Mouse (Mus musculus): ENCODE data around the gene Ccdc38.

Ccdc38 gene

DNA sequence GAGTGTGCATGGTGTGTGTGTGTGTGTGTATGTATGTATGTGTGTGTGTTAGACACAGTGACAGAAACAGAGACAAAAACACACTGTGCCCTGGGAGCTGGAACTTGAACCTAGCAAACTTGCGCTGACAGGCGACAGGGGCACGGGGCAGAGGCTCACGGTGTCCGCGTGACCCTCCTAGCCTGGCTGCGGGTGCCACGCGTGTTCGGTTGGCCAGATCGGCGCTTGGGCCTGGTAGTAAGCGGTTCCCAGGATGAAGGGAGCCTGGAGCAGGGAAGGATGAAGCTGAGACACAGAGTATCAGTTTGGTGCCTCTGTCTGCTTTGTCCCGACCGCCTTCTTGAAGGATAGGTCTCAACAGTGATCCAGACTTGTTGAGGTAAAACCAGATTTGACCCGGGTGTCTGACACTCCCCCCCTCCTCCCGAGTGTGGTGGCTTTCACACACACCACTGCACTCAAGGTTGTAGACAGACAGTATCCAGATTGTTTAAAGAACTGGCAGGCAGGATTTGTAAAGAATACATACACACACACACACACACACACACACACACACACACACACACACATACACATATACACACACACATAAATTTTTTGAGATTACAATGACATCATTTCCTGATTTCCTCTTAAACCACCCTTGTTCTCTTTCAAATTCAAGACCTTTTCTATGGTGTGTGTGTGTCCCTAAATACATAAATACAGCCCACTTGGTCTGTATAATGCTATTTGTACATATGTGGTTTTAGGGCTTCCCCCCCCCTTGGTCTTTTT, at the start of gene Ccdc38:
Gene Ccdc38, plus strand, starts transcription at position 202 of the 780 bp plus-strand sequence.
- DNase-seq (ENCODE audit: inconsistent ontology term): no peak

DNA sequence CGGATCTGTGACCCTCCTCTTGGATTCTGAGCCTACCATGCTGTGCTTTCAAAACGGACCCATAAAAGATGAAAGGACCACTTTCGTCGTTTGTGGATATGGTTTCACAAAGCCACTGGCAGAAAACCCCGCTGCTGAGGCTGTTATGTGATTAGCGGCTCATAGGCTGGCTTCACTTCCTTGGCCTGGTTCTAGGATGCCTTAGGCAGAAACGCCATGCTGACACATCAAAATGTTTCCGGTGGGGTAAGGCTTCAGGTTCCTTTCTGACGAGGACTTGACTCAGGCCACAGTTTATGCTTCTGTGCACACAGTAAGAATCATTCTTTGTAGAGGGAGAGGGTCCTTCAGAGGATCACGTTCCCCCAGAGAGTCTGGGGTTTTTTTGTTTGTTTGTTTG, 39.6 kb upstream of the Ccdc38 start:
- DNase-seq (ENCODE audit: inconsistent ontology term): no peak

DNA sequence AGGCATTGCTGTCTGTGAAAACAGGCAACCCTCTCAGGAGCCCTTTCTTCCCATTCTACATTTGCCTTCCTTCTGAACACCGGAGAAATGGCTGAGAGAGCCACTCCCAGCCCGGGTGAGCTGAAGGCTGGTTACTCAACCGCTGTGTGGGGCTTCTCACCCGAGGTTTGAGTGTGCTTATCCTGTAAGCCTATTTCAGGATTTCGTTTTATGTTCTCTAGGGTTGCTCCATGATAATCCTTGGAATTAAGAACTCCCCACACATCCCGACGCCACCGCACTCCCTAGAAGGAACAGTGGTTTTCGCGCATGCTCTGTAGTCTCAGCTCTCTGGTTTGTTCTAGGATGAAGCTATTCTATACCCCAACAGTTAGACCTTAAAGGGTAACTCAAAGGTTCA, 39.1 kb upstream of the Ccdc38 start:
- no peak for DNase-seq (ENCODE audit: inconsistent ontology term)

DNA sequence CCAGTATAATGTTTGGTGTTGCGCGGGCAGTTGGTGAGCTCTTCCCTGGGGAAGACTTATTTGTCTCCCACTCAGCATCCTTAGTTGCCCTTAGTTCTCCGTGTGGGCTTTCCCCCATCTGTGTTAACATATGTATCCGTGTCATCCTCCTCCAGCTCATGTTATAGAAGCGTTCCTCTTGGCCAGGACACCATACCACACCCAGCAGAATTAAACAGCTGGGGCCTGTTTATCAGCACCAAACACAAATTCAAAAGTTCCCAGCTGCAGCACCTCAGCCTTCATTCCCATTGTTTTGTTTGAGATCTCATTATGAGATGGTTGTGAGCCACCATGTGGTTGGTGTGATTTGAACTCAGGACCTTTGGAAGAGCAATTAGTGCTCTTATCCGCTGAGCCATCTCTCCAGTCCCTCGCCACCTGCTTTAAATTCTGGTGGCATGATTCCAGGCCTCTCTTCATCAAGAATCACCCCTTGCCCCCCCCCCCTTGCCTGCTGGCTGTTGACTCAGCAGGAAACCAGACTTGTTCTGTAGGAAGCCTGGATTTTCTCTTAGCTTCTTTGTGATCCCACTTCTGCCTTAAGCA, 32.0 kb upstream of the Ccdc38 start:
- no peak for DNase-seq (ENCODE audit: inconsistent ontology term)

DNA sequence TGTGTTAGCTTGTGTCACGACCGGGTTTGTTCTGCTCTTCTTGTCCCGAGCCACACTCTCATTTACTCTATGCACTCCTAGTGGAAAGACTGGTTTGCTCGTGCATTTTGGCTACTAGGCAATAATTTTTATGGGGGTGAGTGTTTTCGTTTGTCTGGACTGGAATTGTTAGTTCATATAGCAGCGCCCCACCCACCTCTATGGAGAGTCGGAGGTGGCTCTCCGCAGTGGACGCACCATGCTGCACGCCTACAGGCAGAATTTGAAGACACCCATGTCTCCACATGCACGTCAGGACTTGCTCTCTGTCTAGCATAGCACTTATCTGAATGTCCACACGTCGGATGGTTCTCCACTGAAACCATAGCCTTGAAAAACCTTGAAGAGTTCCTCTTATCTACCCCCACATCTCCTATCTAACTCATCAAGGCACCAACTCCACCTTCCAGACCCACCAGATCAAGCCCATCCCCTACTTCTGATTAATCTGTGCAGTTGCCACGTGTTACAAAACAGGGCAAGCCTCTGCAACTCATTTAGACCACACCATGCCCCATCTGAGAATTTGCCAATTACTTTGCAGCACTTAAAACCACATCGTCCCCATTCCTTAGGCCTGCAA, 30.8 kb upstream of the Ccdc38 start:
- no peak for DNase-seq (ENCODE audit: inconsistent ontology term)

DNA sequence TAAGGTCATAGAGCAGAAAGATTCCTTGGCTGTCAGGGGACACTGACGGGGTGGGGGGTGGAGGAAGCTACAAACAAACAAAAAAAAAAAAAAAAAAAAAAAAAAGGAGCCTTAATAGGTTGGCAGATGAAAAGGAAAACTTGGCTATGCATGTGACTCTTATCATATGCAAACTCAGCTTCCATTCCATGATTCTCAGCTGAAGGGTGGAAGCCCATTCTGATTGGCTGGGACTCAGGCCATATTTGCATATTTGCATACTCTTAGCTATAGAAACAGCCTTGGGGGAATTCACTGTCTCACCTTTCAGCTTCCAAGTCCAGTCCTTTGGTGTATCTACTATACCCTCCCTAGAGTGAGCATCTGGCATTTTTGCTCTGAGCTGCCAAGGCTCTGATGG, 25.0 kb upstream of the Ccdc38 start:
- DNase-seq (ENCODE audit: inconsistent ontology term): no peak

DNA sequence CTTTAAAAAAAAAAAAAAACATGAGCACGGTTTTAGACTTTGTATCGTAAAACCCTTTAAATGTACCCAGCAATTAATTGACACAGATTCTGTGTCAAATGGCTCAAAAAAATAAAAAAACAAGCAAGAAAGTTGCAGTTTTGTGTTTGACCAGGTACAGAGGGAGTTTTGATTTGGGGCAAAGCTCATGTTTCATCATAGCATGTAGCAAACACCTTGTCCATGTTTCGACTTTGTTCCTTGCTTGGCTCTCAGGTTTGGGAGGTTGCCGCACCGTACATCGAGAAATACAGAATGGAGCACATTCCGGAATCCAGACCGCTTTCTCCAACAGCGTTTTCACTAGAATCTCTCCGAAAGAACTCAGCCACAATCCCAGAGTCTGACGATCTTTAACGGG, 24.5 kb upstream of the Ccdc38 start:
- no peak for DNase-seq (ENCODE audit: inconsistent ontology term)

DNA sequence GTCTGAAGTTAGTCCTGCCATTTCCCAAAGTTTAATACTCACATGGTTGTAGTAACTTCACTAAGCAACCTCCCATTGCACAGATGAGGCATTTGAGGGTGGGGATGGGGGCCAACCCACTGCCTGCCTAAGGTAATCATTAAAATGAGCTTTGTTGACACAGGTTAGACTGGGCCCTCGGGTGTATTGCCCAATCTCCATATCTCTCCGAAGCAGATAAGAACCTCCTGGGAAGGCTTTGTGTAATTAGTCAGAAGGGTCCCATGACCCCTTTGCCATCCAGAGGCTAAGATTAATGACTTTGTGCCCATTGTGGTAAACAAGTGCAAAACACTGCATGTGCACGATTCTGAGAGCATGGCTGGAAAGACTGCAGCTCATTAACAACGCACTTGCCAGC, 22.7 kb upstream of the Ccdc38 start:
- no peak for DNase-seq (ENCODE audit: inconsistent ontology term)

DNA sequence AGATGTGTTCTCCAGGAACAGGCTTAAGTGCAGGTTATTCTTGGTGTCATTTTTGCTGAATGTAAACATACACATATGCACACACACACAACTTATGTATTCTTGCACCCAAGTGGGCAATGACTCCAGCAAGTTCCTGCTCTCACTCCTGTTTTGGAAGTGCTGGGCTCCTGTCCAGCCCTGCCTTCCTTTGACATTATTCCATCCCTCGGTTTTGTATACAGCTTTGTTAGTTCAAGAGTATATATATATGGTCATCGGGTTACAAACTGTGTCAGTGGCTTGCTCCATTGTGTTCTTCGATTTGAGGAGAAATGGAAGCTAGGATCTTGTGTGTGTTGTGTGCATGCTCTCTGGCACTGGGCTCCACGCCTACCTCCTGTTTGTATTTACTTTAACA, 22.2 kb upstream of the Ccdc38 start:
- no peak for DNase-seq (ENCODE audit: inconsistent ontology term)

DNA sequence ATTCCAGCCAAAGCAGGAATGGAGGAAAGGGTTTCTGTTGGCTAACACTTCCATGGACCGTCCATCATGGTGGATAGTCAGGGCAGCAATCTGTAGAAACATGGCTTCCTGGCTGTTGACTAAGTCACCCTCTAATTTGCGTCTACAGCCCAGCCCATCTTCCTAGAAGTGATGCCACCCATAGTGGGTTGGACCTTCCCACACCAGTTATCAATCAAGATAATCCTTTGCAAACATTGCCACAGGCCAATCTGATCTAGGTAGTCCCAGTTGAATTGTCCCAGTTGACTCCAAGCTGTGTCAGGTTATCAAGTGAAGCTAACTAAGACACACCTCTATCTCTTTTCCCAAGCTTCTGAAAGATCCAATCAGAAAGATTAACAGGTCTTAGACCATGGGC, 21.8 kb upstream of the Ccdc38 start:
- no peak for DNase-seq (ENCODE audit: inconsistent ontology term)

DNA sequence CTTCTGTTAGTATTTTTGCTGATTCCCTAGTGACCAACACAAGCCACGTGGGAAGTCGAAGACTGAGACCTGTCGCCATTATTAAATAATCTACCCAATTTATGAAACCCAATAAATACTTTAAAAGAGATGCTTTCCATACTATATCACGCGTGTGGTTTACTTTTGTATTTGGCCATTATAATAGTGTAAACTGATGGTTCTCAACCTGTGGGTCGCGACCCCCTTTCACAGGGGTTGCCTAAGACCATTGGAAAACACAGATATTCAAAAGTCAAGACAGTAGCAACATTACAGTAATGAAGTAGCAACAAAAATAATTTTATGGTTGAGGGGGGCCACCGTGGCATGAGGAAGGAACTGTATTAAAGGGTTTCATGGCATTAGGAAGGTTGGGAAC, 21.3 kb upstream of the Ccdc38 start:
- DNase-seq (ENCODE audit: inconsistent ontology term): no peak

DNA sequence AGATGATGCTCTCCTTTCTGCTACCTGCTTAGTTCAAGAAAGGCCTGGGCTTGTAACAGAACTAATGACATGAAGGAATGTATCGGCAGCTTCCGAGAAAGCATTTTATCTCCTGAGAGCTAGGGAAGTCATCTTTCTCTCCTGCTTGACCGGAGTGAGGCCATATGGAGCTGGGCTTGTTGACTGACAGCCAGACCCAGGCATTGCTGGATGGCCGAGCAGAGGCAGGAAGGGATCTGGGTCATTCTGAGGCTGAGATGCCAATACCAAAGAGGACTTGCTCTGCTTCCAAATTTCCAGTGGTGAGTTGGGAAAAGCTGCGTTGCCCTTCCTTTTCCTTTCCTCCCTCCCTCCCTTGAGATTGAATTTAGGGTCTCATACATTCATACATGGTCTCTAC, 20.7 kb upstream of the Ccdc38 start:
- no peak for DNase-seq (ENCODE audit: inconsistent ontology term)

DNA sequence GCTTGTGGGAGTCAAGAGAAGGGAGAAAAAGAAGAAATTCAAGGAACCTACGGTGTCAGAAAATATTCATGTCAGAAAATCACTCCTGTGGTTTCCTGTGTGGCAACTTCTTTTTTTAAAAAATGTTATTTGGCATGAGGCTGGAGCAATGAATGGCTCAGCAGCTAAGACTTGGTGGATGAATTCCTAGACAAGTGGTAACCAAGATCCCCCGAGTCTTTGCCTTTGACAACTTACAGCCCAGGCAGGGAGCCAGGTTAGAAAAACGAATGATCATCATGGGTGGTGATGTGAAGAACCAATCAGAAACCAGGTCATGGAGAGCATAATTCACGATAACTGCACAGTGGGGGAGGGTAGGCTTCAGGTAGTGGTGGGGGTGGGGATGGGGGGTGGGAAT, 19.4 kb upstream of the Ccdc38 start:
- peak; percentile 57 for DNase-seq (ENCODE audit: inconsistent ontology term)

DNA sequence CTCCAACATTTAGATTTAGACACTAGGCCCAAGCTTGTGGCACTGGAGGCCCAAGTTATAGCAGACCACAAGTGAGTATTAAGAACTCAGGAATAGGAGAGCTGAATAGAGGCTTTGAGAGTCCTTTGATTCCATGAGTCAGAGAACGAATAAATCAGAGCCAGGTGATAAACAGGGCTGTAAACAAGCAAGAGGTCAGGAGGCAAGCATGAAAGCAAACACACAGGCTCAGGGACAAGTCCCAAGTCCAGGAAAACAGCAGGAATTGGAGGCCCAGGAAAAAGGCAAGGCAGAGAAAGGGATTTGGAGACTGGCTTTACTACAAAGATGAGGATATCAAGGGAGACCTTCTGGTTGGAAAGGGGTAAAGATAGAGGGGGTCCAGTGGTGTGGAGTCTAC, 15.1 kb upstream of the Ccdc38 start:
- no peak for DNase-seq (ENCODE audit: inconsistent ontology term)

DNA sequence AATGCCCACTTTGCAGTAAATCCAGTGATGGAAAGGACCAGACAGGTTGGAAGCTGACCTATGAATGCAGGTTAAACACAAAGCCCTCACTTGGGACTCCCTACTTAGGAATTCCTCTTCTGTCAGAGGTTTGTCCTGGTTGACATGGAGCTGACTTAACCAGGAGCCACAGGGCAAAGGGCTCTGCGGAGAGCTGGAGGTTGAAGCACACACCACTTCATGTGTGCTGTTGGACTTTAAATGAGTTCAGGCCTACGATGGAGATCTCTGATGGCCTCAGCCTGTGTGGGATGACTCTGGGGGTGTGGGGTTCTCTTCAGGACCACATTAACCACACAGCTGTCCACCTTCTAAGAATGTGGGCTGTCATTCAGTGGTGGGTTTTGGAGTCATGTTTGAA, 2.1 kb upstream of the Ccdc38 start:
- DNase-seq (ENCODE audit: inconsistent ontology term): no peak

DNA sequence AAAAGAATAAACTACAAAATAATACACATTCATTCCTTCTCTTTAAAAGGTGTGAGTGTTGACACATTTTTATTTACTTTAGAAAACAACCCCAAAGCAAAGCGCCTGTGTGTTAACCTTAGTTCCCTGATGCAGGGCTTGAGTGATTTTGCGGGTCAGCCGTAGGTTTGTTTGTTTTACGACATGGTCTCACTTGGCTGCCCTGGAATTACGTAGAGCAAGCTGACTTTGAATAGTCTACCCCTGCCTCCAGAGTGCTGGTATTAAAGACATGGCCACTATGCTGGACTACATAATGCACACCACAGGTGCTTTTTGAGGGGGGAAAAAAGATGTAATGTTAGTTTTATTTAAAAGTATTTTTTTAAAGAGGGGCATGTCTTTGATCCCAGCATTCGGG, 1.6 kb upstream of the Ccdc38 start:
- no peak for DNase-seq (ENCODE audit: inconsistent ontology term)

DNA sequence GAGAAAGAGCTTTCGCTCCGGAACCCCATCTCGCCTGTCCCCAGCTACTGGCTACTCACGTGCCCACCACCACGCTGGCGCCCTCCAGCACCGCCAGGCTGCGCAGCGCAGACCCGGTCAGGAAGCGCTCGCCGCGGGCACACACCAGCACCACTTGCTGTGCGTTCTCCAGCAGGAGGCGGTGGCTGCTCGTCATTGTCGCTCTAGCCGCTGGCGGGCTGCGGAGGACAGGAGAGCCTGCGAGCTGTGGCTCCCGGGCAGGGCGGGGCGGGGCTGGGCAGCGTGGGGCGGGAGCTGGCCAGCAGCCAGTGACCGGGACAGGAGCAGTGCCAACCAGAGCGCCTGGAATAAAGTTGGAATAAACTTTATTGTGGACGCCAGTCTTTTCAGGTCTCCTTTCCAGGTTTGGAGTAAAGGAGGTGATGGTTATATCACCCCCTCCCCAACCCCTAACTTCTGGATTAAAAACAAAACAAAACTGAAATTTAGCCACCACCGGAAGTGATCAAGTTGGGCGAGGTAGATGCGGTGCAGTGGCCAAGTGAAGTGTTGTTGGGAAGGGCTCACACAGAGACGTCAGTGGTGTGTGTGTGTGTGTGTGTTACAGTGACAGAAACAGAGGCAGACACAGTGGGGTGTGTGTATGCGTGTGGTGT, 529 bp upstream of the Ccdc38 start, which contains the start of gene Amdhd1:
Gene Amdhd1, minus strand, starts transcription at position 259 of the 656 bp plus-strand sequence.
- peak; percentile 90 for DNase-seq (ENCODE audit: inconsistent ontology term)

DNA sequence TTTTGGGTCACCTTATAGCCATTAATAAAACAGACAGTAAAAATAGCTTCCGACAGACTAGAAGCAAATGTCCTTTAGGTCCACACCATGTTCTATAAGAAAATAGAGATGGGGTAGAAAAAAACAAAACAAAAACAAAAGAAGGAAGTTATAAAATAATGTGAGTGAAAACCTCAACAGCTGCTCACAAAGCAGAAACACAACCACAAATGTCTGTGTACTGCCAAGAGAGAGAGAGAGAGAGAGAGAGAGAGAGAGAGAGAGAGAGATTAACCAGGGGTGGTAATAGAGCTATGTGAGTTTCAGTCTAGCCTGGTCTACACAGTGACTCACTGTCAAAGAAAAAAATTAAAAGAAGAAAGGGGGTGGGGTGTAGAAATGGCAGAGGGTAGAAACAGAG, 1.2 kb downstream of the Ccdc38 start:
- no peak for DNase-seq (ENCODE audit: inconsistent ontology term)

DNA sequence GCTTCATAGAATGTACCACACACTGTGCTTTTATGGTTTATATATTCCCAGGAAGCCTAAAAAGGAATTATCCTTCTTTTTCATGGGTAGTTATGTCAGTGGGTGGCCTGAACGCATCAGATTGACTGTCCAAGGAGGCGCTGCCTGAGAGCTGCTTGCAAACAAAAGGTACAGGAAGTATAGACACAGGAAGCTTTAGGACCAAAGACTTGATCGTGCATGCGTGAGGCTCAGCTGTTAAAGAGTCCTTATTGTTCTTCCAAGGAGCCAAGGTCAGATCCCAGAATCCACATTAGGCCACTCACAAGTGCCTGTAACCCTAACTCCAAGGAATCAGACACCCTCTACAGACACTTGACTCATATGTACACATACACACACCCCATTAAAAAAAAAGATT, 1.9 kb downstream of the Ccdc38 start:
- no peak for DNase-seq (ENCODE audit: inconsistent ontology term)

DNA sequence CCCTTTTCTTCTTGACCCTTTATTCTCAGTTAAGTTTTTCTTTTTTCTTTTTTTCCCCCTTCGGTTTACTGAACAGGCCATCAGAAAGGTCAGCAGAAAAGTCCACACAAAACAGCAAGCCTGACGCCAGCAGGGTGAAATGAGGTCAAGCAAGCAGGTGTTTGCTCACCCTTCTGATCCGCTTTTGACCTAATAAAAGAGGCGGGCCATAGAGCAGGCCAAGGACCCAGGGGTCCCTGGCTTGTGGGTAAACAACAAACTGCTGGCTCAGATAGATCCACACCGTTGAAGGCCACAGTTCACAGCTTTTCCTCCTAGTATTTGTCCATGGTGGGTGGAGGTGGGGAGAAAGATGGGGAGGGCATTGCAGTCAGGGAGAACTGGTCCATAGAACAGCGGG, 2.7 kb downstream of the Ccdc38 start:
- DNase-seq (ENCODE audit: inconsistent ontology term): no peak

DNA sequence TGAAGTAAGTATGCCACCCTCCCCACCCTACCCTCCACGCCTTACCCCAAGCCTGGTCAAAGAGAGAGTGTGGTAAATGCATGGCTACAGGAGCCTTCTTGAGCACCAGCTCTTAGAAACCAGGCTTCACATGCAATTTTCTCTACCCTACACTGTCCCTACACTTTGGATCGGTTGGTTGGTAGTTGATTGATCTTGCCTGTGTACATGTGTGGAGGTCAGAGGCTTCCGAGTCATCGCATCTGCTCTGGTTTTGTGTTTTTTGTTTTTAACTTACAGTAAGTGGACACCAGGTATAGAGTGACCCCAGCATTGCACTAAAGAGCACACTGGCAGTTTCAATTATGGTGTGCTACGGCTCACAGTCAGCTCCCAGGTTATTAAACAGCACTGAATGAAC, 3.7 kb downstream of the Ccdc38 start:
- DNase-seq (ENCODE audit: inconsistent ontology term): no peak

DNA sequence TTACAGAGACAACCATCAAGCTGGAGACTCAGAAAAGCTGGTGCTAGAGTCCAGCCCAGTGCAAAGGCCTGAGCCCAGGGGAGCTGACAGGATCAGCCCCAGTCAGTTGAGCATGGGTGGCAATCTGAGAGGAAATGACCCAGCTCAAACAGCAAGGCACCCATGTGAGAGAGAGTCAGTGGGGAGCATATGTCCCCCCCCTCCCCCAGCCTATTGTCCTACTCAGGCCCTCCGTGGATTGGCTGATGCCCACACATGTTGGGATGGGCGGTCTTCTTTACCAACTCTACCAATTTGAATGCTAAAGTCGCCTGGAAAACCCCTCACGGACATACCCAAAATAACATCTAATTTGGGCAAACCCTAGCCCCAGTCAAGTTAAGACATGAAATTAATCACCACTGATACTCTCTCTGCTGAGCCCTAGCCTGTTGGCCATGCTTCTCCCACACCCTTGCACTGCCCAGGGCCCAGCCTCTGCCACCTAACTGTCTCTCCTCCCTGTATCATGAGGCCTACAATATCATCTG, 7.4 kb downstream of the Ccdc38 start:
- no peak for DNase-seq (ENCODE audit: inconsistent ontology term)
